Mouse (Mus musculus): ENCODE measurements at regions not wholly inside any gene's neighbourhood (a gene's known extent, or its start where the extent isn't known, plus 50 kb on each side); places are given as distances from the start of the nearest gene placed in this dataset.

GRCm38 (mm10) chrX:69028650-69029049 lies 135.8 kb upstream of the Gm6812 start:
- no peak for DNase-seq (ENCODE audit: low spot score in 2 of 2)

- peak in 1 of 2 experiments; percentile 22 for DNase-seq (ENCODE audit: low spot score in 2 of 2)
Measured at GRCm38 (mm10) chrX:69009190-69009589, 116.3 kb upstream of the Gm6812 start.

- DNase-seq (ENCODE audit: low spot score in 2 of 2): peak in 1 of 2 experiments; percentile 32
Measured at GRCm38 (mm10) chrX:69007986-69008385, 115.1 kb upstream of the Gm6812 start.
